Mouse (Mus musculus) lung, postnatal 0 days (tissue): Measurements from ENCODE around the gene Tor1aip1.

Experiments used
- CTCF ChIP-seq: IDR thresholded peaks from 2 replicates; pipeline ENCODE4 v1.5.1; 2016; ENCODE audit warnings: antibody characterized with exemption, mild to moderate bottlenecking
- EP300 ChIP-seq: IDR thresholded peaks from 2 replicates; pipeline ENCODE4 v1.6.1; 2016; ENCODE audit warnings: antibody characterized with exemption, mild to moderate bottlenecking, control low read depth

- no peak for TF ChIP-seq CTCF
- no peak for TF ChIP-seq EP300
Observed at GRCm38 (mm10) chr1:156084603-156085002, 48.3 kb upstream of the Tor1aip1 start.
